Mouse (Mus musculus) G1E (cell line): Measurements from ENCODE around the gene Gm20715.

Source experiments
- CTCF ChIP-seq: IDR thresholded peaks from 2 replicates; pipeline ENCODE4 v1.5.1; 2012; ENCODE audit warnings: low read depth, low read length, inconsistent platforms, mixed read lengths
- GATA2 ChIP-seq: IDR thresholded peaks from 2 replicates; pipeline ENCODE4 v1.6.1; 2012; ENCODE audit warnings: low read depth, low read length, inconsistent platforms, borderline replicate concordance
- POLR2AphosphoS5 ChIP-seq: IDR thresholded peaks from 2 replicates; pipeline ENCODE4 v1.6.1; 2012; ENCODE audit warnings: low read depth, low read length, inconsistent platforms; ENCODE audit not compliant: insufficient replicate concordance

DNA sequence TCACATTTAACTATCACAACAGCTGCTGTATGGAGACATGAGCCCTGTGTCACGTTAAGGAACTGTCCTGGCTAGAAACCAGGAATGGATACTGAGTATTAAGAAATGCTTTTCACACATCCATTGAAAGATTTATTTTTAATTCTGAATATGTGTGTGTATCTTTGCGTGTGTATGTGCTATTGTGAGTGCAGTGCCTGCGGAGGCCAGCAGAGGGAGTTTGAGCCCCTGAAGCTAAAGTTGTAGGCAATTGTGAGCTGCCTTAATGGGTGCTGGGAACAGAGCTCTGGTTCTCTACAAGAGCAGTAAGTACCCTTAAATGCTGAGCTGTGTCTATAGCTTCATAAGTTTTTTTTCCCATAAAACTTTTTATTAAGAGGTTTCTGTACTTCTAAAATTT is 19.3 kb downstream of the Gm20715 start:
- TF ChIP-seq CTCF, result no peak
- no peak for TF ChIP-seq POLR2AphosphoS5
- no peak for TF ChIP-seq GATA2
